Mouse (Mus musculus) kidney, adult 2 months (tissue): ENCODE measurements around the gene Bet1l. TPM values are rescaled to one million over a fixed set of nuclear protein-coding genes. Genes with fewer than 3 reads are reported as not detected.
"Not testable (repeated sequence)": the region's sequence is repeated elsewhere in the genome, so short reads cannot be mapped to it uniquely, and the experiment has no call there.

Experiments
- DNase-seq: peaks from one replicate; pipeline ENCODE4 v3.0.0; 2021
- H3K27ac ChIP-seq: fragments of 200-500 bp; 2 replicates; pipeline ENCODE4 v1.5.1; 2012; ENCODE audit warnings: low read depth, low read length, control low read depth, inconsistent platforms; ENCODE audit not compliant: insufficient read depth
- H3K27me3 ChIP-seq: fragments of 200-500 bp; replicated peaks from 2 replicates; pipeline ENCODE4 v1.6.1; 2012; ENCODE audit warnings: mild to moderate bottlenecking, moderate library complexity, low read length, inconsistent platforms; ENCODE audit not compliant: control insufficient read depth, insufficient read depth
- H3K36me3 ChIP-seq: fragments of 200-500 bp; 2 replicates; pipeline ENCODE4 v1.6.1; 2012; ENCODE audit warnings: mild to moderate bottlenecking, moderate library complexity, low read length, inconsistent platforms; ENCODE audit not compliant: control insufficient read depth, insufficient read depth
- H3K4me1 ChIP-seq: fragments of 200-500 bp; 2 replicates; pipeline ENCODE4 v1.6.1; 2011; ENCODE audit warnings: low read length; ENCODE audit not compliant: control insufficient read depth, insufficient read depth
- H3K4me3 ChIP-seq: fragments of 200-500 bp; 2 replicates; pipeline ENCODE4 v1.5.1; 2011; ENCODE audit warnings: mild to moderate bottlenecking, low read depth, low read length, control low read depth; ENCODE audit not compliant: insufficient read depth
- CTCF ChIP-seq: fragments of 200-500 bp; conservative IDR thresholded peaks from 2 replicates; pipeline ENCODE4 v1.5.1; 2011; ENCODE audit warnings: low read depth, mild to moderate bottlenecking, control low read depth, low read length, moderate library complexity, mixed read lengths; ENCODE audit not compliant: insufficient read depth, insufficient read length
- POLR2A ChIP-seq: fragments of 200-500 bp; IDR thresholded peaks from one replicate; pipeline ENCODE4 v1.6.1; 2011; ENCODE audit warnings: low read depth, low read length, control low read depth
- WGBS: fragments of 180-500 bp; shearing (Covaris S2); methylation state at CpG from one replicate; pipeline ENCODE4 v1.1.7; 2018; 5-methylcytosine and 5-hydroxymethylcytosine counted together
- polyA plus RNA-seq: library from polyadenylated mRNA; depleted of rRNA; stranded (reverse); fragments of >200 nt; gene quantifications from 2 replicates; pipeline ENCODE4 v1.2.3, GENCODE M21; 2012

Bet1l gene
- polyA plus RNA-seq, 1 experiment = 26.3 TPM

GRCm38 (mm10) chr7:140899121-140899520 lies 41.7 kb upstream of the Bet1l start:
- DNase-seq = no peak
- H3K36me3 ChIP-seq = no peaks in the 10 kb centered on the region
- no peak overlapping the region for H3K27ac ChIP-seq
- H3K4me3 ChIP-seq = no peak overlapping the region
- H3K27me3 ChIP-seq = no peaks in the 10 kb centered on the region
- WGBS = 90% methylated on average over 3 of the region's 3 CpGs
- peaks cover 2% of the 10 kb centered on the region; the same call in 1 of the 2 replicates for H3K4me1 ChIP-seq
- no peak for TF ChIP-seq CTCF
- TF ChIP-seq POLR2A = no peak

GRCm38 (mm10) chr7:140897863-140898262 lies 40.5 kb upstream of the Bet1l start:
- H3K27ac ChIP-seq = no peak overlapping the region
- no peak for DNase-seq

GRCm38 (mm10) chr7:140894611-140895010 lies 37.2 kb upstream of the Bet1l start:
- no peak overlapping the region for H3K27ac ChIP-seq
- TF ChIP-seq POLR2A = no peak
- peaks cover 5% of the 10 kb centered on the region; the same call in 1 of the 2 replicates for H3K36me3 ChIP-seq
- WGBS = 73% methylated on average over 3 of the region's 3 CpGs
- no peaks in the 10 kb centered on the region for H3K27me3 ChIP-seq
- H3K4me3 ChIP-seq = no peak overlapping the region
- no peaks in the 10 kb centered on the region for H3K4me1 ChIP-seq
- peak; percentile 65 for DNase-seq

More at GRCm38 (mm10) chr7:140897863-140898262, 40.5 kb upstream of the Bet1l start:
- TF ChIP-seq CTCF (no peak), POLR2A (no peak)
- Histone ChIP-seq H3K4me1 (no peaks in the 10 kb centered on the region), H3K27me3 (no peaks in the 10 kb centered on the region), H3K4me3 (no peak overlapping the region), H3K36me3 (no peaks in the 10 kb centered on the region)
- WGBS = 80% methylated on average over 7 of the region's 7 CpGs

GRCm38 (mm10) chr7:140894031-140894430 lies 36.7 kb upstream of the Bet1l start:
- WGBS = 85% methylated on average over 7 of the region's 7 CpGs
- H3K4me1 ChIP-seq = no peaks in the 10 kb centered on the region
- DNase-seq = no peak
- TF ChIP-seq CTCF (no peak), POLR2A (no peak)
- H3K4me3 ChIP-seq = no peak overlapping the region
- no peak overlapping the region for H3K27ac ChIP-seq
- H3K27me3 ChIP-seq = no peaks in the 10 kb centered on the region
- peaks cover 5% of the 10 kb centered on the region; the same call in 1 of the 2 replicates for H3K36me3 ChIP-seq

GRCm38 (mm10) chr7:140890636-140891035 lies 33.3 kb upstream of the Bet1l start:
- 94% methylated on average over 16 of the region's 16 CpGs for WGBS
- H3K4me1 ChIP-seq, H3K36me3 ChIP-seq, H3K4me3 ChIP-seq, H3K27me3 ChIP-seq, DNase-seq, H3K27ac ChIP-seq: not testable (repeated sequence)

DNA sequence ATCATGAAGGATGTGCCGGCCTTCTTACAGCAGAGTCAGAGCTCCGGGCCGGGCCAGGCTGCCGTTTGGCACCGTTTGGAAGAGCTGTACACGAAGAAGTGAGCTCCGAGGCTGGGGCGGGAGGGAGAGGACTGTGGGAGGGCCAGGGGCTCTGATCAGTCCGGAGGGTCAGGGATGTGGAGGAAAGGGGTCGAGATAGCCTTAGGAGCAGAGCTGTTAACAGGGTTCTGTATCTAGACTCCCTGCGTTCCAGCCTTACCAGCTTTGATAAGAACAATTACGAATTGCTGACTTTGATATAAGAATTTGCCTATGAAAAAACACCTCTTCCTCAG lies 25.1 kb upstream of the Bet1l start:
- under 1% methylated on average over 12 of the region's 12 CpGs for WGBS
- no peaks in the 10 kb centered on the region for H3K27me3 ChIP-seq
- H3K4me1 ChIP-seq = no peaks in the 10 kb centered on the region; the same call in 1 of the 2 replicates
- no peak for DNase-seq
- H3K36me3 ChIP-seq = no peaks in the 10 kb centered on the region
- TF ChIP-seq CTCF (no peak), POLR2A (no peak)
- H3K4me3 ChIP-seq = peak overlapping the region; percentile 86
- H3K27ac ChIP-seq = no peak overlapping the region; the same call in 1 of the 2 replicates

- under 1% methylated on average over 59 of the region's 59 CpGs for WGBS
- TF ChIP-seq POLR2A = peak; percentile 36
- TF ChIP-seq CTCF = no peak
Observed at GRCm38 (mm10) chr7:140881696-140882468, 24.5 kb upstream of the Bet1l start, which contains the start of the genes Psmd13 and Sirt3. TSS of gene Psmd13 (plus strand) at chr7:140881968. TSS of gene Sirt3 (minus strand) at chr7:140882309.

More at GRCm38 (mm10) chr7:140881696-140882468, 24.5 kb upstream of the Bet1l start, which contains the start of the genes Psmd13 and Sirt3:
- no peaks in the 10 kb centered on the region for H3K27me3 ChIP-seq
- H3K36me3 ChIP-seq = no peaks in the 10 kb centered on the region
- no peaks in the 10 kb centered on the region; the same call in 1 of the 2 replicates for H3K4me1 ChIP-seq
- DNase-seq = peak; percentile 97
- H3K4me3 ChIP-seq = peak within 1 kb of the TSS; percentile 86
- H3K27ac ChIP-seq = peak within 1 kb of the TSS; percentile 95
